Mouse (Mus musculus) right cerebral cortex, postnatal 10 days (tissue): ENCODE measurements at regions not wholly inside any gene's neighbourhood (a gene's known extent, or its start where the extent isn't known, plus 50 kb on each side); places are given as distances from the start of the nearest gene placed in this dataset.

Source experiments
- DNase-seq, 2 experiments: peaks; one replicate each; pipeline ENCODE4 v3.0.0; 2021; ENCODE audit warnings: low spot score in 2 of 2

DNA sequence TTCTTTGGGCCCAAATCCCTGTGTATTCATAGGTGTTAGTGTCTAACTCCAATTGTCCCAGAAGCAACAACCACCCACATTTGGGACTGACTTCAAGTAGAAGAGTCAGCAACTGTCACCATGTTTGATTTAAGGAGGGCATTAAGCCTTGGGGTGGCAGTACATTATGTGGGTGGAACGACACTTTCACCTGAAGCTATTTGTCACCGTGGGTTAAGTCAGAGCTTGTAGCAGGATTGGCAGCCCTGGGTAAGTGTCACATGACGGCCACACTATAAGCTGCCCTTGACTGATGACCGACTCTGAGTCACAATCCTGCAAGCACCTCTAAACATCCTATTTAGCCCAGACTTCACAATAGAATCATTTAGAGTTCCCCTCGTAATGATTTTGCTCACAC, 236.7 kb upstream of the A1bg start:
- no peak for DNase-seq

DNA sequence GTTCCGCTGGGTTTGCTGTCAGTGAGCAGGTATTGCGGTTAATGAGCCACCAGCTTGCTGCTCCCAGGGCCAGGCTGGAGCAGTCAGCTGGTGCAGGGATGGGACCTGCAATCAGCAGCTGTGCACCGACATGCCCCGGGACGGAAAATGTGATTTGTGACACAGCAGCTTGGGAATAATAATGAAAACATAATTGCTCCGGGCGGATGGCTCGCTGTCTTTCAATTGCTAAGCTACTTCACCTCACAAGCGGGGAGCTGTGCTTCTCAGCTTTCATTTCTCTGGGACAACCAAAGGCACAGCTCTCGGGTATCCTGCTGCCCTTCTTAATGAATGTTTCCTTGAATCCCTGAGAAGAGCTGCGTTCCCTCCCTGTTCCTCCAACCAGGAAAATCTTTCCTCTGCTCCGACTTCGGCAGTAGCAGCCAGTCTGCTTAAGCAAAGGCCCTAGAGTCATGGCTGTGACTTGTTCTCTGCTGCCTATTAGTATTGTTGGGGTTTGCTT, 235.3 kb upstream of the A1bg start:
- DNase-seq = peak; percentile 51 to 70

DNA sequence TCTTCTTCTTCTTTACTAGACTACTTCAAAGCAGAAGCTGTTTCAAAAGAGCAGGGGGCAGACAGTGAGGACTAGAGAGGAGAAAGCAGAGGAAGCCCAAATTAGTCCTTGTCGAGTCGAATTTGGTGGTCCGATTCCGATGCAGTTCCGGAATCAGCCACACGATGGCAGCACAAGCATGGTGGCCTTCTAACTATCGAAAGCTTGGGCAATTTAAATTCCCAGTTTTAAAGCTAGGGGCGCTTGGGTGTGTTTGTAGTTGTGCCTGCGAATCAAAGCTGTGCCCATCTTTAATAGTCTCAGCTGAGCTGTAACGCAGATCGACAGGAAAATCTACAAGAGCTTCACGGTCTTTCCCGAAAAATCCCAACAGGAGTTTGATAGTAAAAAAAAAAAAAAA, 234.7 kb upstream of the A1bg start:
- peak; percentile 94 to 95 for DNase-seq

DNA sequence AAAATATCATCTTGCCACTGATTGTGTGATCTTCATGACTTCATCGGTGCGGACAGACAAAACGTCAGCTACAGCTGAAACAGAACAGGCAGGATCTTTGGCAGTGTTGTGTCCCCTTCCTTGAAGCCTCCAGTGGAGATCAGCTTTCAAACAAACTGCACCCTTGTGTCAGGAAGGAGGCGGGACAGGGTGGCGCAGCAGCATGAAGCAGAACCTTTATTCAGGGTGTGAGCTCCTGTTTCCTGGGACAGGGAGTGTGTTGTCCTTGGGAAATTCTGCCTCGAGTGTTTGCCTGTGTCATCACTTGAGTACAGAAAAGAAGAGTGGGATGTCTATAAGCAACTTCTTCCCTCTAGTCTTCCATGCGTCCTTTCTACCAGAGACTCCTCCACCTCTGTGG, 232.7 kb upstream of the A1bg start:
- peak in 1 of 2 experiments; percentile 26 for DNase-seq

DNA sequence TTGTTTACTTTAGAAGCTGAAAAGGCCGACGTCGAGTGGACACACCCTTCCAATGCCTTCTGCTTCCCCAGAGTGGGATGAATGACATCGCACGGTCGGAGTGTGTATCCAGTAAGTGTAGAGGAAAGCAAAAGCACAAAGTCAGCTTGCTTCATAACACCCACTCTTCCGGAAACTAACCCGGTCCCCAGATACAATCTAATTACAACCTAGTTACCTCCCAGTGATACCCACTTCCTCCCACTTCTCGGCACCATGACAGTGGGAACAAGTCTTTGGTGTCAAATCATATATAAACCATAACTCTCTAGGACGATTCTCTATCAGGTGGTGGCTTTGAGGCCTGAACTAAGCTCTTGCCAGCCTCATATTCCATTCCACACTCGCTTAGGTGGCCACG, 231.4 kb upstream of the A1bg start:
- no peak for DNase-seq

DNA sequence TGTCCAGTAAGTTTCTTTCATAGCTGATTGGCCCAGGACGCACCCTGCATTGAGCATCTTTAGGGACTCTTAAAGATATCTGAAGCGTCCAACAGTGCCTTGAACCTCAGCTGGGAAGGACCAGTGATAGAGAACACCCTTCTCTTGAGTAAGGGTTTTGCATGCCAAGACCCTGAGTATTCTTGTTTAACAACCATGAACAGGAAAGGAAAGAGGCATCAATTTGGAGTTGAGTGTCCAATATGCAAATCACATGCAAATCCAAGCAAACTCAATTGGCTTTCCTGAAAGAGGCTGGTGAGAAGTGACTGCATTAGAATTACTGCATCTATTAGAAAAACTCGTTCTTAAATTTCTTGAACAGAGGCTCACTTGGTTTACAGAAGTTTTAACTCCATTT, 220.0 kb upstream of the A1bg start:
- no peak for DNase-seq

DNA sequence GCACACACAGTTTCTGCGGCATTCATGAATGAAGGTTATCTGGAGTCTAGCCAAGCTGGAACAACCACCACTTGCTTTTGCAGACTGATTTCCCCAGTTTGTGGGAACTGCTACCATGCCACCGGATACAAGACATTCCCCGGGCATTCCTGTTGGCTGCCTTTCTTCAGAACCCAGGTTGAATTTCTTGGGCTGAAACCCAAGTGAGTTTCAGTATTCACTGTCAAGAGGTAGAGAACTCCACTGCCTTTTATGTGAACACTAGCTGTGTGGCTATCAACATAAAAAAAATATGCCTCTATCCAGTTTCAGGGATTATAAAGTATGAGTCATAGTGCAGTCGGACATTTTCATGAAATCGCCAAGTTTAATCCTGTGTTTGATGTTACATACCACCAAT, 216.3 kb upstream of the A1bg start:
- no peak for DNase-seq

DNA sequence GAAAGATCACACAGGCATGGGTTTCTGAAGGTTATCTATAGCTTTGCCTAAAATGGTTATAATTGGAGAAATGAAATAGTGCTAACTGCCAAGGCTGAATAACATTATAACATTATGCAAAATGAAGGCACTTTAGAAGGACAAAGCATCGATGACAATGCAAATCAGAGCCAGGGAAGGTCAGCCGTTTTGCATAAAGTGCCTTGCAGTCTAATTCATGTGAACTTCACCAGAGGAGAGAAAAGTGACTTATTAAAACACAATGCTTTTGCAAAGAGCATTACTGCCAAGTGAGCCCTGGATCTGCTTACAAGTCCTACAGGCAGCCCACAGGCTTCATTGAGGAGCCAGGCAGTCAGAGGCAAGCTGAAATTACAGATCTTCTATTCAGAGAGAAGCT, 214.0 kb upstream of the A1bg start:
- DNase-seq = no peak

DNA sequence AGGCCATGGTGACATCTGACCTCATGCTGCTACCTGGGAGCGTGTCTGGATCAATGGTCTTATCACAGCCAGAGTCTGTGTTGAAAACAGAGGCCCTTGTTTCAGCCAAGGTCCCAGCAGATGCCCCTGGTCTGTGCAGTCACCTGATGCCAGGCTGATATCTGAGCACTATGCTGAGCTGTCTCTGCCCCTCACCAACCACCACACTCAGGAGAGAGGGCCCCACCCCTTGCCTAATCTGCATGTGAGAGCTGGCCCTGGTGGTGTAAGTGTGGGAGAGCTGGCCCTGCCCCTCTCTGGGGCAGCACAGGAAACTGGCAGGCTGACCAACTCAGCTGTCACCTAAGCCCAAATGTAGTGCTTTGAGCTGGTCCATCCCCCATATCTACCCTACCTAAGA, 210.5 kb upstream of the A1bg start:
- no peak for DNase-seq

DNA sequence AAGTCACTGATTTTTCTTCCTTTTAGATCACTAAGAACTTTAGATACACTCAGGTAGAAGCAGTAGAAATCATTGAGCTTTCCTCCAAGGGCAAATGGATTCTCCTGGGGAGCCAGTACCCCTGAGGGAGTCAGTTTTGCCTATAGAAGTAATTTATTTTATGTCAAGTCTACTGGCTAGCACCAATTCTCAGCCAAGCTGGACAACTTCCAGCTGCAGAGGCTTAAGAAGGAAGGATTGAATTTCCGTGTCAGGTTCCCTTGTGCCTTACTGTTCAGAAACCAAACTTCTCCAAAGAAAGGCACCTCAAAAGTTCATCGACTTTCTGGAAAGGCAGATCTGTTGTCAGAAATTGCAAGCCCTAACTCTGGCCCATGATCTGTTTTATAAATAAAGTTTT, 205.2 kb upstream of the A1bg start:
- DNase-seq = no peak

DNA sequence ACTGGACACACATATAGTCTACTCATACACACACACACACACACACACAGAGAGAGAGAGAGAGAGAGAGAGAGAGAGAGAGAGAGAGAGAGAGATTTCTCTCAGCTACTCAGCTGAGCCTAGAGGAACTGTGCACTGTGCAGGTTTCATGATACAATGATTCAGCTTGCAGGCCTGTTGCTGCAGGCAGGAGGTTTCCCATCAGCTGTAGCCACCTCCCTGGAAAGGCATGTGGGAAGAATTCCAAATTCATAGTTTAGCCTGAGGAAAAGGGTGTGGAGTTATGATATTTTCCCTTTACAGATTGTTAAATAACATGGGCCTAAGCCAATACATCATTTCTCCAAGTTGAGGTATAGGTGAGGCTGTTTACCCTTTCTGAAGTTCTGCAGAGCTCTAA, 204.3 kb upstream of the A1bg start:
- DNase-seq = no peak

DNA sequence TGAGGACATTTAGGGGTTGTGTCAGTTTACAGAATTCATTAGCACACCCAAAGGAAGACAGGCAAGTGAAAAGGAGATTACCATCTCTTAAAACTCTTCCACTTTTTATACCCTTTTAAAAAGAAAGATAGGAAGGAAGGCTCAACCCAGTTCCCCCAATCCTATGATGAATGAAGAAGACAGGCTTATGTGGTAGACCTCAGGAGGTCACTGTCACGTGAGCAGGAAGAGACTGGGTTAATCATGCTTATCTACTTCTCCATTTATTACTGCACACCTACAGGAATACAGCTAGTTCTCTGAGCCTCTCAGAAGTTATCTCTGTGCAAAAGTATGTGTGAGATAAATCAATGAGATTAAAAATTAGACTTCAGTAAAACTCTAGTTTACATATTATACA, 194.1 kb upstream of the A1bg start:
- DNase-seq = no peak

DNA sequence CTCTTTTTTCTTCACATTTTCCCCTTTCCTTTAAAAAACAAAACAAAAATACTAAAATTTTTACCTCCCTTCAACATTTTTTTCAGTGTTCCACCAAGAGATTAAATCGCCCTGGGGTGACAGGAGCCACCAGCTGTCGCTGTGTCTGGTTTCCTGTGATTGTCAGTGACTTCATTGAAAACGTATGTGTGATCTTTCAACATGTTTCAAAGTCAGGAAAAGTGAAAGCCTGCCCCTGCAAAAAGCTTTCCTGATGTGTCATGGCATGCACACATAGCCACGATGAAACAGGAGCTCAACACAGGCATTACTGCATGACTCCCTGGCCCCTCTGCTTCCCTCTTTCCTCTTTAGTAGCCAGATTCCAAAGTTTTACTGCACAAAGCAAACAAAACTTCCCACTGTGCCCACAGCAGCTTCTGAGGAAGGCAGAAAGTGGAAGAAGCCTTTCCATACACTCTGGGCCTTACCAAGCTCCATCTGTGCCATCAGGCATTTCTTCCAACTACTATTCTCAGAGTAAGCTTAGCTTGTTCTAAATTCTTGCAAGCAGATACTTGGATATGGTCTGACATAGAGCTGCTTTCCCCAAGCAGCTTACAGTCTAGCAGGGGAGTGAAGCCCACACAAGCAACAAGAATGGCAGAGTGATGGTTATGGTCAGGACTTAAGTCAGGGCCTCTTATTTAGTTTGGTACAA, 186.8 kb upstream of the A1bg start:
- DNase-seq = peak; percentile 28 to 49

DNA sequence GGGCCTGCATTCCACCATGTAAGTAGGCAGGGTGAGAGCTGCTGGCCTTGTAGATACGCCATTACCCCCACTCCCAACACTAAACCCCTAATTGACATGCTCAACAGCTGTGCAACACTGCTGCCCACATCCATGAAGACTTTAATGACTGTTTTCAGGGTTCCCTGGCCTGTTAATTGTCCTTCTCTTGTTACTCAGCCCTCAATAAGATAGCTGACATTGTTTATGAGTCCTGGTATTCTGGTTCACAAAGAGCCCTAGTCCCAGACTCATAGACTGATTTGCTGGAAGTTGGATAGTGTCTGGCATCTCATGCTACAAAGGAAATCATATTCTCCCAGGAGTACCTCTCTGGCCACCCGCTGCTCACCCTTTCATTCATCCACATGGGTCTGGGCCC, 186.1 kb upstream of the A1bg start:
- no peak for DNase-seq

DNA sequence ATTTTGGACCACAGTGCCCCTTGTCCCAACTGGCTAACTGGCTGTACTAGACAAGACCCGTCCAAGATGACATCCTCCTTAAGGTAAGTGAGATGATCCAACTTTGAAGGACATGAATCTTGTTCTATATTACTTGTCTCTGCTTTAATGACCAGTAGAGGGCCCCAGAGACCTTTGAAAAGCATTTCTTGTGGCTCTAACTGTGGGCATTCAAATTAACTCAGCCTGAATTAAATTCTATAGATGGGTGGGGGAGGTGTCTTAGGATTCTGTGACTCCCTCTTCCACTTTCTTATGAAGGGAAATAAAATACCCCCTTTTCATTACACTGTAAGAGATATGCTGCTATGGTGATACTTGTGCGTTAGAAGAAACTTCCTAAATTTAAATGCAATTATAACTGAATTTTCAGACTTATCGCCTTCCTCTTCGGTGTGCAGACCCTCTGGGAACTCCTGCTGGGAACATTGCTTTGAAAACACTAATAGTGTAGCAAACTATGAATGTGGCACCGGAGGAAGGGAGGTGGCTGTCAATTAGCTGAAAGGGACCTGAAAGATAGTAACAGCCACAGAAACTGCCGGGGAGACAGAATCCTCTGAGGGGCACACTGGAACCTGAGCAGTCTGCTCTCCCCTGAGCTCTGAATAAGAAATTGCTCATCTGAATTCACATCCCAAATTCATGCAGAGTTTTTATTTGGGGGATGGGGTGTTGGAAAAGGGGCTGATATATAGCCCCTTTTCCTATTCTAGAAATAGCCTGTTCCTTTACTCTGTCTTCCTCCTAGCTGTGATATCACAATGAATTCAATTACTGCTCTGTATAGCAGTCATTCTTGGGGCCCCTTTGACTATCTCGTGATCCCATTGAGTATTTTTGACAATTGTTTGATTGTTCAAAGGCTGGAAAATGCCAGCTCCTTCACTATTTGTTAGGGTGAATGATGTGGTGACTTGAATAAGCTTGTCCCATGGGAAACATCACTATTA, 179.9 kb upstream of the A1bg start:
- DNase-seq = peak; percentile 65 to 68

DNA sequence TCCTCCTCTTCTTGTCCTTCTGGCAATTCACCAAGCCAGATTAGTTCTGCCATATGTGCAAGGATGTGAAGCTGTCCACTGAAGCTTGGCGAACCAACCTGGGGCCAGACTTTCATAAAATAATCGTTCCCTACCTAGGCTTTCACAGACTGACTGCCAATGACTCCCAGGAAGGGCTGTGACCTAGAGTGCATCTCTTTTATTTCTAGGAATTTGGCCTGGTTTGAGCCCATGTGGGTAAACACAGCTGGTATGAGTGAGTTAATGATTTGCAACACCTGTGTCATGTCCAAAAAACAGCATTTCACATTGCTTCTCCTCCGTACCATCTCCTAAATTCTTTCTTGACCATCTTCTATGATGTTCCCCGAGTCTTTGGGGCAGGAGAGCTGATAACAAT, 178.0 kb upstream of the A1bg start:
- no peak for DNase-seq

DNA sequence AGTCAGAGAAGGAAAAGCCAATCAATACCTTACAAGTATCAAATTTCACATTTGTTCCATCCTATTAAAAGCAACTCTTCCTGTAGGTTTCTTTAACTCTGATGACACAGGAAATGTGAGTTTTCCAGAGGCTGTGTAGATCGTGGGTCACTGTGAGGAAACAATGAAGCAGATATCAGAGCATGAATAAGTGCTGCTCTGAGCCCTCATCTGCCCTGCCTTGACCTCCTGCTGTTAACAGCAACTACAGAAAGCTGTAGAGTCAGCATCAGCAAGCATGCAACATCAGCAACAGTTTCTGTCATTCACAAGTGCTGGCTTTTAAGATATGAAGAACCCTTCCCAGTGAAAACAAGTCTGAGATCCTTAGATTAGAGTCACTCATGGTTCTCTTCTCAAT, 176.2 kb upstream of the A1bg start:
- no peak for DNase-seq

DNA sequence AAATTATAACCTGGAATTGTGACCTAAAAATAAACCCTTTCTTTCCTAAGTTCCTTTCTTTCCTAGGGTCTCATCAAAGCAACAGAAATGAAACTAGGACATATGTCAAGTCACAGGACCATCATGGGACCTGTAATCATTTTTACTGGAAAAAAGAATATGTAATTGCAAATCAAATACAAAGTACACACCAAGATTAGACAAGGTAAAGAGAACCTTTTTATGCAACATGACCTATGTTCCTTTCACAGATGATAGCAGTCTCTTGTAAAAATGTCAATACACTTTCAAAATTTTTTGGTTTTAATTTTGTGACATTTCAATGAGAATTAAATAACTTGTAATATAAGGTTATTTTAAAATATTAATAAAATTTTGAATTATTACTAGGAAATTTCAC, 175.7 kb upstream of the A1bg start:
- DNase-seq = no peak

DNA sequence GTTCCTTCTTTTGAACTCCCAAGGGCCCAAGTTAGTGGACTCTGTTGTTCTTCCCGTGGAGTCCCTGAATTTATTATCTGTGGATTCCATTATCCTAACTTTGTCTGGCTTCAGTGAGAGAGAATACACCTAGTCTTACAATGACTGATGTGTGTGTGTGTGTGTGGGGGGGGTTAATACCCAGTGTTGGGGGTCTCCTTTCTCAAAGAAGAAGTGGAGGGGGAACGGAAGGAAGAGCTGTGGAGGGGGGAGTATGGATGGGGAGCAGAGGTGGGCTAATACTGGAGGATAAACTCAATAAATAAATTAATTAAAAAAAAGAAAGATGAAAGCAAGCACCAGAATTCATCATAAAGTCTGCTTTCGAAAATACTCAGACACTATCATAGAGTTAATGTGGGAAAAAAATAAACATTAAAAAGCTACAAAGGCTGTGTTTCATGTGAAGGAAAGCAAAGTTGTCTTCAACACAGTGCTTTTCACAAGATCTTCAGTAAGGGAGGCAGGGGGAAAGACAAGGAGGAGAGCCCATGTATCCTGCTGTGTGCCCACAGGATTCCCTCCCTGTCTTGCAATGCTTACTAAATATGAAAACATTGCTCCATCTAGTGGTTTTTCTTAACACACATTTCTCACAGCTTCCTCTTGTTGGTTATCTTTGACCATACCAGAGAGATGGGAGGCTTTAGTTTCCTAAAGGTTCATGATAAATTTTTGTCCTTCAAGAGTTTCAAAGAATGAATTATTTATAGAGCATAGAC, 173.4 kb upstream of the A1bg start:
- DNase-seq = peak; percentile 22 to 36

DNA sequence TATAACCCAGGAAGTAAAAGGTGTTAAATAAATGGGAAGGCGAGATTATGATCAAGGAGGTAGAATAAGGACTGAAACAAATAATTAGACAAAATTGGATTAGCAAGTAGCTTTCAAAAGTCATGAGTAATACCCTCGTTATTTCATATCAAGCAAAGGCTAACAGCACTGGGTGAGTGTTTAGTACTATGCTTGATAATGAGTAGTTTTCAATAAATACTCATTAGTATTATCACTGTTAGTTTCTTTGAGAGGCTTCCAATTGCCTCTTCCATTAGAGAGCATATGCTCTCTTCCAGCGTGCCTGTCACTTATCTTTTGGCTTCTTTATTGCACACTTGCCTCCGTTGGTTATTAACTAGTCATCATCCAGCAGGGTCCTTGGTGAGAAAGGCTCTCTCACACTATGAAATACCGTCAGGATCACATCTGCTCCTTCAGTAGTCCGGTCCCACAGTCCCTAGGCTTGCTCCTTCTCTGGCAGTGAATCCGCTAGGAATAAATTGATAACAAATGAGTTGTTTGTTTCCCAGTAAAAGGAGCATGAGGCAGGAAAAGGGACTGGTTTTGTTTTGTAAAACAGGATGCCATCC, 132.3 kb upstream of the A1bg start:
- DNase-seq = no peak

DNA sequence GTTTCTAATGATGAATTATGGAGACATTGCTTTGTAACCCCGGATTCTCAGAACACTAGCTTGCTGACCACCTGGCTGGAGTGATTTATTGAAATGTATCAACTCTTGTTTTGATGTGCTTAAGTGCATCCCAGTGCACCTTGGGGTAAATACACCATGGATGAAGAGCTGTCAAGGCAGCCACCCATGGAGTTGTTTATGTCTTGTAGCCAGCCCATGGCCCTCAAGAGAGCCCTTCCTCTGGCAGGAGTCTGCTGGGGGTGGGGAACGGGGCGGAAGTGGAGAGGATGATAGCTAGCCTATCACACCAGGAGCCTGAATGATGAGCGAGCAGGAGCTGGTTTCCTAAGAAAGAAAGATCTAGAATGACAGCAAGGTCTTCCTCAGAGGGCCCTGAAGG, 128.6 kb upstream of the A1bg start:
- DNase-seq = no peak

DNA sequence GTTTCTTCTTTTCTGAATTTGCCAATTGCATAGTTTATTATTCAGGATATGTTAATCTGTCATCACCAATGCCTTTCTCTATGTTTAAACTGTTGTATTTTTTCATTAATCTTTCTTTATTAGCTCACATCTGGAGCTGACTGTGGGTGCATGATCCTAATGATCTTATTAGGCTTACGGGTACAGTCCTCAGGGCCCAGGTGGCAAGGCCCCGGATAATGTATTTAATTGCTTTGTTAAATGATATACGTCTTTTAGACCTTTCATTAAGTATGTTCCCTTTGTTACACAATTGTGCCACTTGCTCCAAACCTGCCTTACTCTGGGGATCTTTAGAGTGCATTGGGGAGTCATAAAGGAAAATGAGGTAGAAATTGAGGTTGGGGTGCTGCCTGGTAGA, 86.7 kb upstream of the A1bg start:
- no peak for DNase-seq
